Mouse (Mus musculus) ovary, postnatal 10 days (tissue): ENCODE measurements around the gene Gm3448.
A peak's percentile ranks its signal among the peaks of the same experiment; 100 is the strongest.
"Not testable (repeated sequence)": the region's sequence is repeated elsewhere in the genome, so short reads cannot be mapped to it uniquely, and the experiment has no call there.

Source experiments
- DNase-seq: peaks from one replicate; pipeline ENCODE4 v3.0.0; 2022; ENCODE audit warnings: low spot score

Gm3448 gene

DNA sequence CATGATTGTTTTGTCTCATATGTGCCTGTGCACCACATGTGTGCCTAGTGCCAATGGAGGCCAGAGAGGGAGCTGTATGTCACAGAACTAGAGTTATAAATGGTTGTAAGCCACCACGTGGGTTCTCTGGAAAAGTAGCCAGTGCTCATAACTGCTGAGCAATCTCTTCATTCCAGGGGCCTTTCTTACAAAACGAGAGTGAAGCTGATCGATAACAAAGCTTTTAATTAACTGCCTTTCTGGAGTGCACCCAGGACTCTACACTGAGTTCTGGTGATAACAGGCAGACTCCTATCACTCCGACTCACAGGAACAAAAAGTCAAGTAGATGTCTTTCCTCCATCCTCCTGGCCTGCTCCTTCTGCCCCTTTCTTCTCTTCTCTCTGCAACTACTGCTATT lies 9.9 kb downstream of the Gm3448 start:
- not testable (repeated sequence) for DNase-seq

DNA sequence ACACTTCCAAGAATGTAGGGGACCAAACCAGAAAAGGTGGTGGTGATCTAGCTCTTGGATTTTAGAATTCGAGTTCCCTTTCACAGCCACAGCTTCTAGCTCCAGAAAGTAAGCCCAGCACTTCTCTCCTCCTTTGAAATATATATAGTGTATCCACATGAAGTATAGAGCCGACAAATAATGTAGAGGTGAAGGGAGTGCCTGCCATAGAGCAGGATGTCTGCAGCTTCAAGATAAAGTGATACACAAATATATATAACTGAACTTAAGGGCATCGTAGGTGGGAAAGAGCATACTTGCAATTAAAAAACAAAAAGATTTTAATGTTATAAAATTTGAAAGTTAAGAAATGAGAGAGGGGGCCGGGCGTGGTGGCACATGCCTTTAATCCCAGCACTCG lies 15.8 kb downstream of the Gm3448 start:
- not testable (repeated sequence) for DNase-seq

DNA sequence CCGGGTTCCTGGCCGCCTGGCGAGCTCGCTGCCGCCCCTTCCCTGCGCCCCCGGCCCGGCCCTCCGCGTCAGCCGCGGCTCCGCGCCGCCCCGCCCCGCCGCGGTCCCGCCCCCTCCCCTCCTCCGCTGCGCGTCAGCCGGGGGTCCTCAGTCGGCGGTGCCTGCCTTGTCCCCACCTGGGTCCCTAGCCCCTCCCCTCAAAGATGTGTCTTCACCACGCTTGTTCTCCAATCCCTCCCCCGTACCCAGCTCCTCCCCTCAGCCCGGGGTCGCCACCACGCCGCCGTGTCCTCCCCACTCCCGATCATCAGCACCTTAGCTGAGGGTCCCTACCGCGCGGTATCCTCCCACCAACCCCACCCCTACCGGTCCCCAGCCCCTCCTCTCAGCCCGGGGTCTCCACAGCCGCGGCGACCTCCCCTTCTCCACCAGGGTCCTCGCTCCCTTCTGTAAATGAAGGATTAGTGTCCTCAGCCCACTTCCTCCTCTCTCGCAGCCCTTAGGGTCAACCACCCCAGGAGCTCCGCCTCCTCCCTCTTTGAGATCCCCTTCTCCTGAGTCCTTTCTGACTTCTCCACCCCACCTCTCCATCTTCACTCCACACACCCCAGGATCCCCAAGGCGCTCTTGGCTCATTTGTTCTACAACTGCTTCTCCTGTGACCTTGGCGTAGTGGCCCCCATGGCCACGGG lies 16.7 kb downstream of the Gm3448 start:
- not testable (repeated sequence) for DNase-seq

DNA sequence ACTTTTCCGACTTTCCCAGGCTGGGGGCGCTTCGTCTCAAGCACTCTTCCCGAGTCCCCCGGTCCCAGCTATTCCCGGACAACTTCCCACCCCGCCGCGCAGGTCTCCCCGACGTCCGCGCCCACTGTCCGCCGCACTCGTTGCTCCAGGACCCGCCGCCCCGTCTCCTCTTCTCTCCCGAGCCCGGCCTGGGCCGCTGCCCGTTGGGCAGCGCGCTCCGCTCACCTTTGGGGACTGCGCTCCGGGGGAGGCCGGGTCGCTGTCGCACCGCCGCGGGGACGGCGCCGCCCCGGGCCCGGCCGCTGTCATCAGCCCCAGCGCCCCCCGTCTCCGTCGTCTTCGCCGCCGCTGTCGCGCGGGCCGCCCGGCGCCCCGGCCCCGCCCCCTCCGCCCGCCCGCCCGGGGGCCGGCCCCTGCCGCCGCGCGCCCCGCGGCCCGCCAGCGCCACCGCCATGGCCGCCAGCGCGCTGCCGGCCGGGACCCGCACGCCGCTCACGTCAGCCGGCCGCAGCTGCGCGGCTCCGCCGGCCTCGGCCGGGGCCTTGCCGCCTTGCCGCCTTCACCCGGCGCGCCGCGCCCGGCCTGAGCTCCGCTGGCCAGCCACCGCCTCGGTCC lies 17.4 kb downstream of the Gm3448 start:
- not testable (repeated sequence) for DNase-seq

DNA sequence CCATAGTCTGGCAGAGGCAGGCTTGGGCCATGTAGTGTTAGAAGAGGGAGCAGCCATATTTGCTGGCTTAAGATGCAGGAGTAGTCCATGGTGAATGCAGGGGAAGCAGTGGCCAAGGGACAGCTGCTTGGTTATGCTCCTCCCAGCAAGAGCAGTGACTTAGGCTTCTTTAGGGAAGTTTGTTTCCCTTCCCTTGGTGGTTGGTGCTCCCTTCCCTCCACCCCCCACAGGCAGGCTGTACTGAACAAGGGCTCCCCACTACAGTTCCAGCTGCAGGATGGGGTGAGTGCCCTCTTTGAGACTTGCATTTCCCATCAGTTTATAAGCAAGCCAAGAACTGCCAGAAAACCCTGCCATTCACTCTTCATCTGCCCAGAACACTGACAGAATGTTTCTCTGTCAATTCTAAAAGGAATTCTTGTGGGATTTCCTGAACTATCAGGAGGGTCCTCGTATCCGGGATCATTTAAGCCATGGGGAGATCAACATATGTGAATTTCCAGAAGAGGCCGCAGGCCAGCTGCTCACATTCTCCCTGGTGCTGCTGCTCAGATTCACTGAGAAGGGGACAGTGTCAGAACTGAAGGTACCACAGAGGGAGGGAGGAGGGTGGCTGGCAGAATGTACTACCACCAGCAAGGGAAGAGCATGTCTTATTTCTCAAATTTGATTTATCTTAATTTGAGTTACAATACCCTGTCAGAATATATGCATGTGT lies 19.7 kb downstream of the Gm3448 start:
- peak; percentile 1 for DNase-seq

DNA sequence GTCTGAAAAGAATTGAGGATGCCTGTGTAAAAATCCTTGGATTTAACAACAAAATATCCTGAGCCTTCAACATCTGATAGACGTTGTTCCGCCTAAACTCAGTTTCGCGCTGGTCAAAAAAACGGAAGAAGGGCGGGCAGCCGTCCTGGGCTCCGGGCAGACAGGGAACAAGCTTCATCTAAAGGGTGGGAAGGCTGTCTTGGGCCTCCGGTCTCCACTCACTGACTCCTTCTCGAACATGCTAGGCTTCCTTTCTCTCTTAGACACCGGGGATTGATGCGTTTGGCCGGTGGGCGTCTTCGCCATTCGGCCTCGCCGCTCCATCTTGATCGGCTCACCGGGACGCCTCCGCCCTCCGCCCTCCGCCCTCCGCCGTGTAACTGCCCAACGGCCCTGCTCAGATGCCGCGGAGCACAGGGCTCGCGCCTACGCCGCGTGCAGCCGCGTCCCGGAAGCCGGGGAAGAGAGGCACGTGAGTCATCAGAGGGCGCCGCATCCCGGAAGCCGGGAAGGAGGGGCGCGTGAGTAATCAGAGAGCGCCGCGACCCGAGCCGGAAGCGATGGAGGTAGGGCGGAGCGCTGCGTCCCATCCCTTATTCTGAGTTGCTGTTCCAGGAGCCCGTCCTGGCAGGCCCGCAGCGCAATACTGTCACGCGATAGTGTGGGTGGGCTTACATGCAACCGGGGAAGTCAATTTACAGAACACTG lies 31.5 kb downstream of the Gm3448 start, which contains the start of gene Gm3435:
Gene Gm3435 (plus strand): TSS at position 471 of the 708 bp plus-strand sequence.
- not testable (repeated sequence) for DNase-seq

DNA sequence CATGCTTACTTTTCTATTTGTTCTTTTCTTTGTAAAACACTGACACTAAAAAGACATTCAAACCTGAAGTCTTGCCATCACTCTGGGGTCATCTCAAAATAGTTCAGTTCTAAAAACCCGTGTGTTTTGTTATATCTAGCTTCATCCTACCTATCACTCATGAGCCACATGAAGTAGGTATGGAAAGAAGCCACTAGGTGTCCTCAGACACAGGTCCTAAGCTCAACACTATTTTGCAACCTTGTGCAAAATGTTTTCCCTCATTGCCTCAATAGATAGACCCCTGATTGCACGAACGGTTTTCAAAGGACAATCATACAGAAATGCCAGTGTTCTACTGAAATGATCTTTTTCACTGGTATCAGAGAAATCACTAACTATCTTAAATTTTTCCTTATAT lies 32.2 kb downstream of the Gm3448 start:
- DNase-seq = not testable (repeated sequence)

DNA sequence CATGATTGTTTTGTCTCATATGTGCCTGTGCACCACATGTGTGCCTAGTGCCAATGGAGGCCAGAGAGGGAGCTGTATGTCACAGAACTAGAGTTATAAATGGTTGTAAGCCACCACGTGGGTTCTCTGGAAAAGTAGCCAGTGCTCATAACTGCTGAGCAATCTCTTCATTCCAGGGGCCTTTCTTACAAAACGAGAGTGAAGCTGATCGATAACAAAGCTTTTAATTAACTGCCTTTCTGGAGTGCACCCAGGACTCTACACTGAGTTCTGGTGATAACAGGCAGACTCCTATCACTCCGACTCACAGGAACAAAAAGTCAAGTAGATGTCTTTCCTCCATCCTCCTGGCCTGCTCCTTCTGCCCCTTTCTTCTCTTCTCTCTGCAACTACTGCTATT lies 41.3 kb downstream of the Gm3448 start:
- not testable (repeated sequence) for DNase-seq

DNA sequence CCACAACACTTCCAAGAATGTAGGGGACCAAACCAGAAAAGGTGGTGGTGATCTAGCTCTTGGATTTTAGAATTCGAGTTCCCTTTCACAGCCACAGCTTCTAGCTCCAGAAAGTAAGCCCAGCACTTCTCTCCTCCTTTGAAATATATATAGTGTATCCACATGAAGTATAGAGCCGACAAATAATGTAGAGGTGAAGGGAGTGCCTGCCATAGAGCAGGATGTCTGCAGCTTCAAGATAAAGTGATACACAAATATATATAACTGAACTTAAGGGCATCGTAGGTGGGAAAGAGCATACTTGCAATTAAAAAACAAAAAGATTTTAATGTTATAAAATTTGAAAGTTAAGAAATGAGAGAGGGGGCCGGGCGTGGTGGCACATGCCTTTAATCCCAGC lies 47.2 kb downstream of the Gm3448 start:
- DNase-seq = not testable (repeated sequence)

DNA sequence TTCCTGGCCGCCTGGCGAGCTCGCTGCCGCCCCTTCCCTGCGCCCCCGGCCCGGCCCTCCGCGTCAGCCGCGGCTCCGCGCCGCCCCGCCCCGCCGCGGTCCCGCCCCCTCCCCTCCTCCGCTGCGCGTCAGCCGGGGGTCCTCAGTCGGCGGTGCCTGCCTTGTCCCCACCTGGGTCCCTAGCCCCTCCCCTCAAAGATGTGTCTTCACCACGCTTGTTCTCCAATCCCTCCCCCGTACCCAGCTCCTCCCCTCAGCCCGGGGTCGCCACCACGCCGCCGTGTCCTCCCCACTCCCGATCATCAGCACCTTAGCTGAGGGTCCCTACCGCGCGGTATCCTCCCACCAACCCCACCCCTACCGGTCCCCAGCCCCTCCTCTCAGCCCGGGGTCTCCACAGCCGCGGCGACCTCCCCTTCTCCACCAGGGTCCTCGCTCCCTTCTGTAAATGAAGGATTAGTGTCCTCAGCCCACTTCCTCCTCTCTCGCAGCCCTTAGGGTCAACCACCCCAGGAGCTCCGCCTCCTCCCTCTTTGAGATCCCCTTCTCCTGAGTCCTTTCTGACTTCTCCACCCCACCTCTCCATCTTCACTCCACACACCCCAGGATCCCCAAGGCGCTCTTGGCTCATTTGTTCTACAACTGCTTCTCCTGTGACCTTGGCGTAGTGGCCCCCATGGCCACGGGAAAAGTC lies 48.1 kb downstream of the Gm3448 start:
- DNase-seq = not testable (repeated sequence)

DNA sequence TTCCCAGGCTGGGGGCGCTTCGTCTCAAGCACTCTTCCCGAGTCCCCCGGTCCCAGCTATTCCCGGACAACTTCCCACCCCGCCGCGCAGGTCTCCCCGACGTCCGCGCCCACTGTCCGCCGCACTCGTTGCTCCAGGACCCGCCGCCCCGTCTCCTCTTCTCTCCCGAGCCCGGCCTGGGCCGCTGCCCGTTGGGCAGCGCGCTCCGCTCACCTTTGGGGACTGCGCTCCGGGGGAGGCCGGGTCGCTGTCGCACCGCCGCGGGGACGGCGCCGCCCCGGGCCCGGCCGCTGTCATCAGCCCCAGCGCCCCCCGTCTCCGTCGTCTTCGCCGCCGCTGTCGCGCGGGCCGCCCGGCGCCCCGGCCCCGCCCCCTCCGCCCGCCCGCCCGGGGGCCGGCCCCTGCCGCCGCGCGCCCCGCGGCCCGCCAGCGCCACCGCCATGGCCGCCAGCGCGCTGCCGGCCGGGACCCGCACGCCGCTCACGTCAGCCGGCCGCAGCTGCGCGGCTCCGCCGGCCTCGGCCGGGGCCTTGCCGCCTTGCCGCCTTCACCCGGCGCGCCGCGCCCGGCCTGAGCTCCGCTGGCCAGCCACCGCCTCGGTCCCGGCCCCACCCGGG lies 48.7 kb downstream of the Gm3448 start:
- not testable (repeated sequence) for DNase-seq

DNA sequence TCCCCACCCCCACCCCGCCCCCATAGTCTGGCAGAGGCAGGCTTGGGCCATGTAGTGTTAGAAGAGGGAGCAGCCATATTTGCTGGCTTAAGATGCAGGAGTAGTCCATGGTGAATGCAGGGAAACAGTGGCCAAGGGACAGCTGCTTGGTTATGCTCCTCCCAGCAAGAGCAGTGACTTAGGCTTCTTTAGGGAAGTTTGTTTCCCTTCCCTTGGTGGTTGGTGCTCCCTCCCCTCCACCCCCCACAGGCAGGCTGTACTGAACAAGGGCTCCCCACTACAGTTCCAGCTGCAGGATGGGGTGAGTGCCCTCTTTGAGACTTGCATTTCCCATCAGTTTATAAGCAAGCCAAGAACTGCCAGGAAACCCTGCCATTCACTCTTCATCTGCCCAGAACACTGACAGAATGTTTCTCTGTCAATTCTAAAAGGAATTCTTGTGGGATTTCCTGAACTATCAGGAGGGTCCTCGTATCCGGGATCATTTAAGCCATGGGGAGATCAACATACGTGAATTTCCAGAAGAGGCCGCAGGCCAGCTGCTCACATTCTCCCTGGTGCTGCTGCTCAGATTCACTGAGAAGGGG lies 51.1 kb downstream of the Gm3448 start:
- not testable (repeated sequence) for DNase-seq

DNA sequence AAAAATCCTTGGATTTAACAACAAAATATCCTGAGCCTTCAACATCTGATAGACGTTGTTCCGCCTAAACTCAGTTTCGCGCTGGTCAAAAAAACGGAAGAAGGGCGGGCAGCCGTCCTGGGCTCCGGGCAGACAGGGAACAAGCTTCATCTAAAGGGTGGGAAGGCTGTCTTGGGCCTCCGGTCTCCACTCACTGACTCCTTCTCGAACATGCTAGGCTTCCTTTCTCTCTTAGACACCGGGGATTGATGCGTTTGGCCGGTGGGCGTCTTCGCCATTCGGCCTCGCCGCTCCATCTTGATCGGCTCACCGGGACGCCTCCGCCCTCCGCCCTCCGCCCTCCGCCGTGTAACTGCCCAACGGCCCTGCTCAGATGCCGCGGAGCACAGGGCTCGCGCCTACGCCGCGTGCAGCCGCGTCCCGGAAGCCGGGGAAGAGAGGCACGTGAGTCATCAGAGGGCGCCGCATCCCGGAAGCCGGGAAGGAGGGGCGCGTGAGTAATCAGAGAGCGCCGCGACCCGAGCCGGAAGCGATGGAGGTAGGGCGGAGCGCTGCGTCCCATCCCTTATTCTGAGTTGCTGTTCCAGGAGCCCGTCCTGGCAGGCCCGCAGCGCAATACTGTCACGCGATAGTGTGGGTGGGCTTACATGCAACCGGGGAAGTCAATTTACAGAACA lies 62.8 kb downstream of the Gm3448 start, which contains the start of the genes 9030025P20Rik and Gm3417:
Gene 9030025P20Rik (plus strand): TSS at position 107 of the 677 bp plus-strand sequence.
Gene Gm3417 (minus strand): TSS at position 429 of the 677 bp plus-strand sequence.
- DNase-seq = not testable (repeated sequence)

DNA sequence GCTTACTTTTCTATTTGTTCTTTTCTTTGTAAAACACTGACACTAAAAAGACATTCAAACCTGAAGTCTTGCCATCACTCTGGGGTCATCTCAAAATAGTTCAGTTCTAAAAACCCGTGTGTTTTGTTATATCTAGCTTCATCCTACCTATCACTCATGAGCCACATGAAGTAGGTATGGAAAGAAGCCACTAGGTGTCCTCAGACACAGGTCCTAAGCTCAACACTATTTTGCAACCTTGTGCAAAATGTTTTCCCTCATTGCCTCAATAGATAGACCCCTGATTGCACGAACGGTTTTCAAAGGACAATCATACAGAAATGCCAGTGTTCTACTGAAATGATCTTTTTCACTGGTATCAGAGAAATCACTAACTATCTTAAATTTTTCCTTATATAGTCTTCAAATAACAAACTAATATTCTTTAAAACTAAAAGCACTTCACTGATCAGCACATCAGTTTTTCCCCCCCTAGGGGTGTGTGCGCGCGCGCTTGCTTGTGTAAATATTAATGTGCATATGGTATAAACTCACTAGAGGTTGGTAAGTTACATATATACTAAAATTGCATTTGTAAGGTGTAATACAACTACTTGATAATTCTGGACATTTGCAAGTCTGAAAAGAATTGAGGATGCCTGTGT lies 63.5 kb downstream of the Gm3448 start:
- DNase-seq = not testable (repeated sequence)

DNA sequence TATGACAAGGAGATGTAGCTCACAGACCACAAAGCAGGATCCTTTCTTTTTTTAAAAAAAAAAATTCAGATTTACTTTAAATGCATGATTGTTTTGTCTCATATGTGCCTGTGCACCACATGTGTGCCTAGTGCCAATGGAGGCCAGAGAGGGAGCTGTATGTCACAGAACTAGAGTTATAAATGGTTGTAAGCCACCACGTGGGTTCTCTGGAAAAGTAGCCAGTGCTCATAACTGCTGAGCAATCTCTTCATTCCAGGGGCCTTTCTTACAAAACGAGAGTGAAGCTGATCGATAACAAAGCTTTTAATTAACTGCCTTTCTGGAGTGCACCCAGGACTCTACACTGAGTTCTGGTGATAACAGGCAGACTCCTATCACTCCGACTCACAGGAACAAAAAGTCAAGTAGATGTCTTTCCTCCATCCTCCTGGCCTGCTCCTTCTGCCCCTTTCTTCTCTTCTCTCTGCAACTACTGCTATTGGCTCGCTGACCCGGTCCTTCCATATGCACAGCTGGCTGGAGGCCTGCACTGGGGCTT lies 72.9 kb downstream of the Gm3448 start:
- DNase-seq = not testable (repeated sequence)

DNA sequence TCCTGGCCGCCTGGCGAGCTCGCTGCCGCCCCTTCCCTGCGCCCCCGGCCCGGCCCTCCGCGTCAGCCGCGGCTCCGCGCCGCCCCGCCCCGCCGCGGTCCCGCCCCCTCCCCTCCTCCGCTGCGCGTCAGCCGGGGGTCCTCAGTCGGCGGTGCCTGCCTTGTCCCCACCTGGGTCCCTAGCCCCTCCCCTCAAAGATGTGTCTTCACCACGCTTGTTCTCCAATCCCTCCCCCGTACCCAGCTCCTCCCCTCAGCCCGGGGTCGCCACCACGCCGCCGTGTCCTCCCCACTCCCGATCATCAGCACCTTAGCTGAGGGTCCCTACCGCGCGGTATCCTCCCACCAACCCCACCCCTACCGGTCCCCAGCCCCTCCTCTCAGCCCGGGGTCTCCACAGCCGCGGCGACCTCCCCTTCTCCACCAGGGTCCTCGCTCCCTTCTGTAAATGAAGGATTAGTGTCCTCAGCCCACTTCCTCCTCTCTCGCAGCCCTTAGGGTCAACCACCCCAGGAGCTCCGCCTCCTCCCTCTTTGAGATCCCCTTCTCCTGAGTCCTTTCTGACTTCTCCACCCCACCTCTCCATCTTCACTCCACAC lies 79.7 kb downstream of the Gm3448 start:
- DNase-seq = not testable (repeated sequence)

DNA sequence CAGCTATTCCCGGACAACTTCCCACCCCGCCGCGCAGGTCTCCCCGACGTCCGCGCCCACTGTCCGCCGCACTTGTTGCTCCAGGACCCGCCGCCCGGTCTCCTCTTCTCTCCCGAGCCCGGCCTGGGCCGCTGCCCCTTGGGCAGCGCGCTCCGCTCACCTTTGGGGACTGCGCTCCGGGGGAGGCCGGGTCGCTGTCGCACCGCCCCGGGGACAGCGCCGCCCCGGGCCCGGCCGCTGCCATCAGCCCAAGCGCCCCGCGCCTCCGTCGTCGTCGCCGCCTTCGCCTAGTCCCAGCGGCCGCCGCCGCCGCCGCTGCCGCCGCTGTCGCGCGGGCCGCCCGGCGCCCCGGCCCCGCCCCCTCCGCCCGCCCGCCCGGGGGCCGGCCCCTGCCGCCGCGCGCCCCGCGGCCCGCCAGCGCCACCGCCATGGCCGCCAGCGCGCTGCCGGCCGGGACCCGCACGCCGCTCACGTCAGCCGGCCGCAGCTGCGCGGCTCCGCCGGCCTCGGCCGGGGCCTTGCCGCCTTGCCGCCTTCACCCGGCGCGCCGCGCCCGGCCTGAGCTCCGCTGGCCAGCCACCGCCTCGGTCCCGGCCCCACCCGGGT lies 80.3 kb downstream of the Gm3448 start, which contains the start of gene Phf10:
Gene Phf10 (minus strand): TSS at position 323 of the 606 bp plus-strand sequence.
- not testable (repeated sequence) for DNase-seq

DNA sequence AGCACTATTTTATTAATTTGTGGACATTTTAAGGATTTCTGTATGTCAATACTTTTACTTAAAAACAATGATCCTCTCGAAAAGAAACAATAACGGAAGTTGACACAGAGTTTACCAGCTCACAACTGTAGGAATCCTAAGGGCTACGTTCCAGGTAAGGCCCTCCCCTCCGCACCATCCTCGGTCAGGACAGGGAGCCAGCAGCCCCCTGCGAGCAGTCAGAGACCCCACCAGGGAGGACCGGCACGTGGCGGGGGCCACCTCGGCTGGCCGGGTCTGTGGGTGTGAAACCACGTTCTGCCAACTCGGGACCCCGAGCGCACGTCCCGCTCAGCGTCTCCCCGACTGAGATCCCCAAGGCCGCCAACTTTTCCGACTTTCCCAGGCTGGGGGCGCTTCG lies 80.8 kb downstream of the Gm3448 start:
- no peak for DNase-seq
